Mouse (Mus musculus) adipocyte (in vitro differentiated cells): Measurements from ENCODE around the gene Atxn10.

ENCODE experiments used
- DNase-seq: peaks from one replicate; pipeline ENCODE4 v3.0.0-alpha.2; 2016; ENCODE audit warnings: low spot score

Gene Atxn10

GRCm38 (mm10) chr15:85404739-85405138, 68.7 kb downstream of the Atxn10 start:
- DNase-seq: no peak

- peak; percentile 14 for DNase-seq
These were observed 69.5 kb downstream of the Atxn10 start for GRCm38 (mm10) chr15:85405567-85405966.

DNA sequence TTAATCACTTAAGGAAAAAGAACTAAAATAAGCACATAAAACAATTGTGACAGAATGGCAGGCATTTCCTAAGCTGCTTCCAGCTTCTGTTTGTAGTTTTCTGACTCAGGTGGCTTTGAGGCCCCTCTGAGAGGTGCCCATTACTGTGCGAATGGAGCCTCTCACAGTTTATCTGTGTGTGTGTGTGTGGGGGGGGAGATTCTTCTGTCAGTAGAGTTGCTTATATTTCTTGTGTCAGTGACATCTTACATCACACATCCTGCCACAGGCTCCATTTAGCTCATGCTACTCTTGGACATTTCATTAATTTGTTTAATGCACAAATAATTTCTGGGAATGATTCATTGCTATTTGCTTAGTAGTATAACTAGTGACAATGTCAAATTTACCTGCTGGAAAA, 70.8 kb downstream of the Atxn10 start:
- DNase-seq: no peak

GRCm38 (mm10) chr15:85407342-85407741, 71.3 kb downstream of the Atxn10 start:
- DNase-seq: no peak

GRCm38 (mm10) chr15:85408790-85409189, 72.7 kb downstream of the Atxn10 start:
- DNase-seq: no peak

GRCm38 (mm10) chr15:85409245-85409783, 73.3 kb downstream of the Atxn10 start:
- DNase-seq: no peak

DNA sequence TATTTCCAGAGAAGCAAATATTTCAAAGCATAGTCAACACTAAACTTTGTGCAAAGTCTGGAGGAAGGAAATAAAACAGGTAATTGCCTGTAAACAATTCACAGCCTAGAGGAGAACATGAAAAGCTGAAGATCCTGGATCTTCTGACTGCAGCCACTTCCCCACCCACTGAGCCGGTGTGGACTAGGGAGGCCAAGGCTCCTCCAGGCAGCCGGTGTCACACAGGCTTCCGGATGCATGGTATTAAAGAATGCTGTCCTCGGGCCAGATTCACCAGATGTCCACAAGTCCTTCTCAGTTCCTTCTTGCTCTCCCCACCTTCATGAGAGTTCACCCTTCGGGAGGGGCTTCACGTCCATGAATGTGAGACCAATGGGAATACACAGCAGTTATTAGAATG, 73.8 kb downstream of the Atxn10 start:
- no peak for DNase-seq

GRCm38 (mm10) chr15:85414620-85415019, 78.6 kb downstream of the Atxn10 start:
- DNase-seq: no peak

- DNase-seq: no peak
These were observed 84.6 kb downstream of the Atxn10 start for GRCm38 (mm10) chr15:85420686-85421085.

GRCm38 (mm10) chr15:85424197-85424596, 88.2 kb downstream of the Atxn10 start:
- peak; percentile 66 for DNase-seq

DNA sequence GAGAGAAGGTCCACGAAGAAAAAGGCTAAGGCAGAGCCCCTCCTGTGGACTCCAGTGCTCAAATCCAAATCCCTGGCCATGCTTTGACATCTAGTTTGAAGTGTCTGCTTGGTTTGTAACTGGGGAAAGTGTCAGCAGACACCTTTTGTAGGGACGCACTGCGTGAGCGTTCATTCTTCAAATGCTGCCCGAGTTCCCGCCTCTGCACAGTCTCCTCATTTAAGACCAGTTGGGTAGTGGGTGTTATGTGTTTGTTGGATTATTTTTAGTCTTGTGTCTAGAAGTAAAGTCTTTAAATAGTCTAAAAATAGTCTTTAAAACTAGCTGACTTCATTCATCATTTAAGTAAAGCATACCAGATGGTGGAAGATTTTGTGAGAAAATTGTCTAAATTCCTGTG, 92.1 kb downstream of the Atxn10 start:
- DNase-seq: no peak

- DNase-seq: no peak
These were observed 106.5 kb downstream of the Atxn10 start for GRCm38 (mm10) chr15:85442568-85442967.

GRCm38 (mm10) chr15:85446652-85447051, 110.6 kb downstream of the Atxn10 start:
- DNase-seq: no peak

GRCm38 (mm10) chr15:85456891-85457290, 120.8 kb downstream of the Atxn10 start:
- DNase-seq: no peak

- no peak for DNase-seq
These were observed 121.8 kb downstream of the Atxn10 start for GRCm38 (mm10) chr15:85457838-85458237.

DNA sequence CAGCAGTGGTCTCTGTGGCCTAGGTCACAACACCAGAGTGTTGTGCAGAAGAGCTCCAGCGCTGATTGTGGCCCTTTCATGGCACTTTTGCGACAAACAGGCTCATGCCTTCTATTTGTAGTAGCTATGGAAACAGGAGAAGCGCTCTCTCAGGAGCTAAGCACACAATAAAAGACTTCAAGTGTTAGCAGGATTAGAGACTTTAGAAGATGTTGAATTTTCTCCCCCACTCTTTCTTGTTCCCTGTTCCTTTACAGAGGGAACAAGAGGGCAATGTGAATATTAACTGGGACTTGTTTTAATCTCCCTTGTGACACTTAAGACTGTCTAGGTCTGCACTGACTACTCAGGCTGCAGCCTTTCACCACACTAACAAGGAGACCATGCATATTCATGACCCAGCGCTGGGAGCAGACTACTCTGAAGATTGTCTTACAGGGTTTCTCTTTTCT, 122.6 kb downstream of the Atxn10 start:
- DNase-seq: no peak

GRCm38 (mm10) chr15:85461541-85461940, 125.5 kb downstream of the Atxn10 start:
- DNase-seq: peak; percentile 57

DNA sequence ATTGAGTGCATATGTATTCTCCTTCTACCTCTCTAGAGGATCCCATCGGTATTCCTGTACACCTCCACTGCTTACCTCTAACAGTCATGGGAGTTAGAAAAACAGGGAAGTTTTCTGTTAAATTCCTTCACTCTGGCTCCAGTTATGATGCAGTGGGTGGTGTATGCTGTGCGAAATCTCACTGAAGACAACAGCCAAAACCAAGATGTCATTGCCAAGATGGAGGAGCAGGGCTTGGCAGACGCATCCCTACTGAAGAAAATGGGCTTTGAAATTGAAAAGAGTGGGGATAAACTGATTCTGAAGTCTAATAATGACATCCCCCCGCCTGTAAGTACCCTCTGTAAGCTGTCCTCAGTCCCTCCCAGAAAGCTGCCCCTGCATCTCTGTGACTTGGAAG, 126.1 kb downstream of the Atxn10 start:
- DNase-seq: no peak

GRCm38 (mm10) chr15:85463027-85463790, 127.2 kb downstream of the Atxn10 start:
- no peak for DNase-seq

DNA sequence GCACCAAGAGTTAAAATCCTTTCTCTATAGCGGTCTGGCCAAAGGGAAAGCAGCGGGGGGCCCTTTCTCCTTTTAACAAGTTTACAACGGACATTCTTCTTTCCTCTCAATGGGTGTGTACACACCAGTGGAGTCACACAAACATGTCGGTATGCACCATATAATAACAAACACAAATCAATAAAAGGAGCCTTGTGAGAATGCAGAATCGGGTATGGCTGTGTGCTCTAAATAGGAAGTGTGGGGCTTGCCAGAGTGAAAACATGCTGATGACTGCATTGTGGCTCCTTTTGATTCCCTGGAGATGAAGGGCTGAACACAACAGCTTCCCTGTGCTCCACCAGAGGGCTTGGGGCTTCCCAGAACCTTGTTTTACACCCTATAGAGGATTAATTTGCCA, 128.1 kb downstream of the Atxn10 start:
- no peak for DNase-seq

GRCm38 (mm10) chr15:85464823-85465565, 128.9 kb downstream of the Atxn10 start:
- DNase-seq: peak; percentile 8

DNA sequence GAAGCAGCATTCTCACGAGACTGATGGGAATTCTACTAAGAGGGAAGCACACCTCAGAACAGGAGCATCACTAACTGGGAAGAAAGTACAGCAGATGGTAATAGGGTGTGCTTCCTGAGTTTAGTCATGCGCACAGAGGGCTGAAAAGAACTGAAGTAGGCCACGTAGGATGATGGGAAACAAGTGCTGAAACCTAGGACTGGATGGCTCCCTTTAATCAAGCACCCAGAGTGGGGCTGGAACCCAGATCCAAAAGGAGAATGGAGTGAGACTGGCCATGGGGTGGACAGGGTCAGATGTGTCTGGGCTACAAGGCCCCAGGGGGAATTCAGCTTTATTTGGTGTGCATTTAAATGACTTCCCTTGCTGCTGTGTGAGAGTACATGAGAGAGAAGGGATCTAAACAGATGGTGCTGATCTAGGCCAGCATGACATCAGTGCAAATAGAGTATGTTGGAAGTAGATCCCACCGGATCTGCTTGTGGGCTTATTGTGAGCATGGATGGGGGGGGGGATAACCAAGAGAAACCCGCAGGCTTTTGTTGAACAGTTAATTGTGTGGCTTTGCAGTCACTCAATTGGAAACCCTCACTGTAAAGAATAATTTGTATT, 130.5 kb downstream of the Atxn10 start:
- DNase-seq: no peak

- DNase-seq: no peak
These were observed 133.4 kb downstream of the Atxn10 start for GRCm38 (mm10) chr15:85469401-85469800.
